Mouse (Mus musculus): ENCODE data around the gene Epn3. TPM values are rescaled to one million over a fixed set of nuclear protein-coding genes. Genes with fewer than 3 reads are reported as not detected.
A peak's percentile ranks its signal among the peaks of the same experiment; 100 is the strongest.

The Epn3 gene
- 4.5 and 4.7 TPM in 2 replicates for polyA plus RNA-seq (2016; fragmentation: Nextera tagmentation; extraction: Ambion mirVana)

DNA sequence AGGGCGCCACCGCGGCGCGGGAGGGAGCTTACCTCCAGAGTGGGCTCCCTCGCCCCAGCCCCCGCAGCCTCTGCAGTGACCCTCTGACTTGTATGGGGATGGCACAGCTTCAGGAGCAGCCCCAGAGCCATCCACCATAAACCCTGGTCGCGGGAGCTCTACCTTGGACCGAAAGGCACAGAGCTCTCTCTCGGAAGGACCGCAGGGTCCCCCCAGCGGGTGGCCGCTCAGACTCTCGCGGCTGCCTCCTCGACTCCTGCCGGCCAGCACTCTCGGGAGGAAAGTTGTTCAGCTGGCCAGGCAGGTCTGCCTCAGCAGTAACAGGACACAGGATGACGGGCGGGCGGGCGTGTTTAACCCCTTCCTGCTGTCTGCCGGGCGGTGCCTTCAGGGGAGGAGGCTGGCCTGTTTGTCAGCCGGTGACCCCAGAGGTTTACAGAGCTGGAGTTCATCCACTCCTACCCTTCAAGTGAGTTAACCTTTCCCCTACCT, at the start of gene Epn3:
Gene Epn3 (minus strand): TSS at position 314 of the 492 bp plus-strand sequence.
- H3K4me3 ChIP-seq: peak within 1 kb of the TSS; percentile 60
- H3K27me3 ChIP-seq (replicated peaks; ENCODE audit: low read depth, poor library complexity, severe bottlenecking): peaks cover 80% of the 10 kb centered on the region
- H3K9me3 ChIP-seq: no peaks in the 10 kb centered on the region
- H3K36me3 ChIP-seq (replicated peaks): no peaks in the 10 kb centered on the region
- peak; percentile 84 for DNase-seq (ENCODE audit: low spot score)
- H3K4me1 ChIP-seq: peaks cover 49% of the 10 kb centered on the region
- under 1% methylated on average over 26 of the region's 26 CpGs for WGBS
- H3K27ac ChIP-seq (replicated peaks): peak within 1 kb of the TSS; percentile 81

DNA sequence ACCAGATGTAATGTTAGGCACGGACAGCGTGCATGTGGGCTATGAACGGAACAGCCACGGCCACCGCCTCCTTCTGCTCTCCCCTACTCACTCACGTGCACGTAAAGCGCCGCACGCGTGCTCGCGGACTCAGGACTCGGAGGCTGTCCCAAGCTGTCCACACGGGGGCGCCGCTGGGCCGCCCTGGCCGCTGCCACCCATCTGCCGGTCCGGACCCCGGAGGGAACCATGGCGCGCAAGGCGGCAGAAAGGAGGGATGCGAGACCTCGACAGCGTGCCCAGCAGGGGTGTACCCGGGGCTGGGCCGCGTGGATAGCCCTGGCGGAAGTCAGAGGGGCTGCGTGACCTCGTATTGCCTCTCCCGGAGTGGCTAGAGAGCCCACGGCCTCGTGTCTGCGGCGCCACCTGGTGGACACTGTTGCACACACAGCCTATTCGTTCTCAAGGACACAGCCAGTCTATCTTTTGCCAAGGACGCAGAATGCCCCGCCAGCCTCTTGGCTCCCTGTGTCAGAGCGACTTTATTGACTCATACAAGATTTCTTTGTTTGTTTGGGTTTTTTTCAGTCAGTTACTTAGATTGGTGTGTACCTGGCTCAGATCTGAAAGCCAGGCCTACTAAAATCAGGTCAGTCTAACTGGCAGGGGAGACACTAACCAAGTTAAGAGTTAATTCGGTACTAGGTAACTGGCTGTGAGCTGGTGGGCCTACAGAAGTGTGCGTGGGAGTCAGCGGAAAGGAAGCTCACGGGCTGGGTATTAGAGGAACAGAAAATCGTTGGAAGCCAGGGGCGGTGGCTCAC, 49.3 kb upstream of the Epn3 start, which contains the start of gene Rsad1:
Gene Rsad1 (minus strand): TSS at position 368 of the 803 bp plus-strand sequence.
- 4% methylated on average over 49 of the region's 49 CpGs for WGBS
- peak within 1 kb of the TSS; percentile 93 for H3K27ac ChIP-seq (replicated peaks)
- H3K36me3 ChIP-seq (replicated peaks): no peaks in the 10 kb centered on the region
- peak; percentile 92 for DNase-seq (ENCODE audit: low spot score)
- no peaks in the 10 kb centered on the region for H3K9me3 ChIP-seq
- H3K27me3 ChIP-seq (replicated peaks; ENCODE audit: low read depth, poor library complexity, severe bottlenecking): no peaks in the 10 kb centered on the region
- H3K4me3 ChIP-seq: peak within 1 kb of the TSS; percentile 78
- H3K4me1 ChIP-seq: peaks cover 23% of the 10 kb centered on the region

DNA sequence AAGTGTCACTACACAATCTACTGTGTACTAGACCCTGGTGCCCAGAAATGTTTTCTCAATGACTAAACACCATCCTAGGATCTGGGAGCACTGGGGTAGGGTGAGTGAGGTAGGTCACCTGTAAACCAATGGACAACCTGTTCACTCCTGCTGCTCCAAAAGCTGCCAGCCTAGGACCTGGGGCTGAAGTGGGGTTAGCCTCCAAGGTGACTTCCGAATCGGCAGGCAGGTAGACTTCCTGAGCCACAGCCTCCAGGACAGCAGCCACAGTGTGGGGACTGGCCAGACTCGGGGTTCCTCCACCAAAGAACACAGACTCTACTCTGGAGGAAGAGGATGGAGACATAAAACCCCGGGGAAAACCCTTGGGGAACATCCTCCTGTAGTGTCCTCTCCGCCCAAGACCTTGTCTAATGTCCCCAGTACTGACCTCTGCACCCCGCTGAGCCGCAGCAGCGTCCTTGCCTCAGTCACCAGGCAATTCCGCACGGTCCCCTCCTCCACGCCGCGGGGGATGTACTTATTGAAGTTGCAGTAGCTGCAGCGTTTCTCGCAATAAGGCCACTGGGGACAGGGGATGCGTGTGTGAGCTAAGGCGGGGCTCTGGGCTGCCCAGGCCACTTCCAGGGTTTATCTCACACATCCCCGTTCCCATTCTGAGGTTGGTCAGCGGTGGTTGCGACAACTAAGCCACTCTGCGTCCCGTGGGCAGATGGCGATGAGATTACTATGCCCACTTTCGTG, 48.4 kb upstream of the Epn3 start:
- Histone ChIP-seq H3K9me3 (no peaks in the 10 kb centered on the region), H3K27ac (replicated peaks) (peak overlapping the region; percentile 93), H3K27me3 (replicated peaks; ENCODE audit: low read depth, poor library complexity, severe bottlenecking) (no peaks in the 10 kb centered on the region), H3K4me1 (peaks cover 27% of the 10 kb centered on the region), H3K4me3 (peak overlapping the region; percentile 78), H3K36me3 (replicated peaks) (peaks cover 2% of the 10 kb centered on the region; the same call in 1 of the 2 replicates)
- WGBS: 15% methylated on average over 24 of the region's 24 CpGs
- peak; percentile 41 for DNase-seq (ENCODE audit: low spot score)

DNA sequence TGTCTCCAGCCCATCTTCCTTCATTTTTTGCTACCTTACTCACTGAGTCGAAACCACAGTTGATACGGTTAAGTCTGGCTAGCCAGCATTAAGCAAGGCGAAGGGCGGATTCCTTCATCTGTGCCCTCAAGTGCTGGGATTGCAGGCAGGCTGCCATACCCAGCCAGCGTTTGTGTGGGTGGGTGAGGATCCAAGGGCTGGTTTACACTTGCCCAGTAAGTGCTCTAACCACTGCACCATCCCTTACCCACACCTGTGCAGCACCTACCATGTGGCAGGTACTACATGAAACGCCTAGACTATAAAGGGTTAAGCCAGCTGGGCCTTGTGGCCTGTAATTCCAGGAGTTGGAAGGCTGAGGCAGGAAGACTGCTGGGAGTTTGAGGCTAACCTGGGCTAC, 47.5 kb upstream of the Epn3 start:
- H3K36me3 ChIP-seq (replicated peaks): peaks cover 12% of the 10 kb centered on the region
- H3K4me1 ChIP-seq: peaks cover 27% of the 10 kb centered on the region
- no peak for DNase-seq (ENCODE audit: low spot score)
- H3K4me3 ChIP-seq: no peak overlapping the region
- no peaks in the 10 kb centered on the region for H3K9me3 ChIP-seq
- WGBS: 90% methylated on average over 6 of the region's 6 CpGs
- H3K27ac ChIP-seq (replicated peaks): no peak overlapping the region
- H3K27me3 ChIP-seq (replicated peaks; ENCODE audit: low read depth, poor library complexity, severe bottlenecking): no peaks in the 10 kb centered on the region

DNA sequence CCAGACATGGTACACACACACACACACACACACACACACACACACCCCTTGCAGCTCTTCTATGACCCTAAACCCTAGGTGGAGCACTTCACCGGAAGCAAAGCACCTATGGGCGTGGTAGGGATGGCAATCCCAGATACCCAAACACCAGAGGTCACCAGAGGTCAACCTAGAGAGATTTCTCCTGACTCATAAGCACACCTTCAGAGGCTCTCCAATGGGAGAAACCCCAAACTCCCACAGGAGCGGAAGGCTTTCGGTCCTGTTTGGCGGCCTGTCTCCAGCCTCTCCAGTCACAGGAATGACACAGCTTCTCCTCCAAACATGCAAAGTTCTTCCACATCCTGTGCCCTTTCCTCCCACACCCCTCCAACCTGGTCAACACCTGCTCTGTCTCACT, 46.6 kb upstream of the Epn3 start:
- peaks cover 17% of the 10 kb centered on the region for H3K36me3 ChIP-seq (replicated peaks)
- H3K4me3 ChIP-seq: no peak overlapping the region
- H3K27me3 ChIP-seq (replicated peaks; ENCODE audit: low read depth, poor library complexity, severe bottlenecking): no peaks in the 10 kb centered on the region
- H3K27ac ChIP-seq (replicated peaks): no peak overlapping the region
- H3K9me3 ChIP-seq: no peaks in the 10 kb centered on the region
- WGBS: 95% methylated on average over 5 of the region's 5 CpGs
- DNase-seq (ENCODE audit: low spot score): no peak
- peaks cover 27% of the 10 kb centered on the region for H3K4me1 ChIP-seq

DNA sequence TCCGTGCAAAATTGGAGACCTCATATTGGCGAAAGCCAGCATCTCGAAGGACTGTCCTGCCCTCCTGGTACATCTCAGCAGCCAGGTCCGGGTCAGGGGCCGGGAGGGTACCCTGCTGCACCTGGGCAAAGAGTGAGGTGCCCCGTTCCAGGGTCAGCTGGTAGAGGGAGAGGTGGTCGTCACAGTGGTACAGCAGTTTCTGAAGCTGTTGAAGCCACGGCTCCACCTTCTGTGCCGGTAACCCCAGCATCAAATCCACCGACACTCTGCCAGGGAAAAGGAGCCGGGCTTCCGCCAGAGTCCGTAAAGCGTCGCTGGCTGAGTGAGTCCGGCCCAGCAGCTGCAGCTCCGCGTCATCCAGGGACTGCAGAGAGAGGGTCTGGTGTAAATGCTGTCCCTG, 44.6 kb upstream of the Epn3 start:
- peak; percentile 41 for DNase-seq (ENCODE audit: low spot score)
- no peaks in the 10 kb centered on the region for H3K27me3 ChIP-seq (replicated peaks; ENCODE audit: low read depth, poor library complexity, severe bottlenecking)
- peak overlapping the region; percentile 34 for H3K4me3 ChIP-seq
- H3K27ac ChIP-seq (replicated peaks): no peak overlapping the region
- 52% methylated on average over 18 of the region's 18 CpGs for WGBS
- peaks cover 26% of the 10 kb centered on the region for H3K4me1 ChIP-seq
- peaks cover 17% of the 10 kb centered on the region for H3K36me3 ChIP-seq (replicated peaks)
- H3K9me3 ChIP-seq: no peaks in the 10 kb centered on the region

DNA sequence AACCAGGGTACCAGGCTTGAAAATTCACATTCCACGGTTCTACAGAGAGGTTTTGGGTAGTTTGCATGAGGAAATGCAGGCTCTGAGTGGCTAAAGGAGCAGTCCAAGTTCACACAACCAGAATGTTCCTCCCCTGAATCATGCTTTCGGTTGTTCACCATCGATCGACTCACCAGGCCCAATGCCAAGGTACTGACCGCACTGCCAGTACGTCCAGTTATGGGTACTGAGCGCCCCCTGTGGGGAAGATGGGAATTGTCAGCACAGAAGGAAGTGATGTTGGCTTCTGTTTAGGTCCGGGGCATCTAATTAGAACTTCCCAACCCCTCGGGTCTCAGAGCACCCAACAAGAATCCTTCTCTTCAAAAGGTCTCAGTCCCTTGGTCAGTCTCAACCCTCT, 44.2 kb upstream of the Epn3 start:
- H3K4me1 ChIP-seq: peaks cover 26% of the 10 kb centered on the region
- 41% methylated on average over 9 of the region's 9 CpGs for WGBS
- peak; percentile 75 for DNase-seq (ENCODE audit: low spot score)
- no peak overlapping the region for H3K27ac ChIP-seq (replicated peaks)
- peaks cover 17% of the 10 kb centered on the region for H3K36me3 ChIP-seq (replicated peaks)
- H3K9me3 ChIP-seq: no peaks in the 10 kb centered on the region
- H3K4me3 ChIP-seq: peak overlapping the region; percentile 34
- no peaks in the 10 kb centered on the region for H3K27me3 ChIP-seq (replicated peaks; ENCODE audit: low read depth, poor library complexity, severe bottlenecking)

DNA sequence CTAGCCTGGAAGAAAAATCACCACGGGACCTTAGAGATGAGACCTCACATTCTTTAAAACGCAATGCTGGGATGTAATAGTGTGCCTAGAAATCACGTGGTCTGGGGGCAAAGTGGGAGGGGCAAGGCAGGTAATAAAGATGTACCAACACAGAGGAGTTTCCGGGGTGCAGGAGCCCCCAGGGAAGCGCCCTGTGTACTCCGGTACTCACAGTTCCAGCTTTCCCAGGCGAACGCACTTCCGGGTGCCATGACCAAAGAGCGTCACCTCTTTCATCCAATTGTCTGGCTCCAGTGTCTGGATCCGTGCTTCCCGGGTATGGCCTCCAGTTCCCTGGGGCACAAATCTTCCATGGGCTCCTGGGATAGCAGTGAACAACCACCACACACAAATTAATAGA, 43.6 kb upstream of the Epn3 start:
- 84% methylated on average over 12 of the region's 12 CpGs for WGBS
- H3K4me1 ChIP-seq: peaks cover 23% of the 10 kb centered on the region
- H3K4me3 ChIP-seq: no peak overlapping the region
- H3K27ac ChIP-seq (replicated peaks): no peak overlapping the region
- DNase-seq (ENCODE audit: low spot score): no peak
- no peaks in the 10 kb centered on the region for H3K27me3 ChIP-seq (replicated peaks; ENCODE audit: low read depth, poor library complexity, severe bottlenecking)
- peaks cover 17% of the 10 kb centered on the region for H3K36me3 ChIP-seq (replicated peaks)
- no peaks in the 10 kb centered on the region for H3K9me3 ChIP-seq

DNA sequence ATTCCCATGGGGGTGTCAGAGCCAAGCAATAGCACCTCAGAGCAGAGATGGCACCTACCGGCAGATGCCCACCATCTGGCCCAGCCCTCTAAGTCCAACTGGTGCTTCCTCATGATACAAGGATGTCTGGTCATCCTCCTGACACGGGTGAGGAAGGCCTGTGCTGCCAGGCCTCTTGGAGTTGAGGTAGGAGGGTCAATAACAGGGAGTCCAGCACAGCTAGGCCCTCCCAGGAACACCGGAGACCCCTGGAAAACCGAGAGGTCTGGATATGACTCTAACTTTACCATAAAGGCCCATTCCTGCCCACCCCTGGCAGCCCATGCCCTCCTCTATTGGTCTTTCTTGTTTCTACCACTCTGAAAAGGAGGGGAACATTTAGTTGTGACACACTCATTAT, 42.6 kb upstream of the Epn3 start:
- H3K36me3 ChIP-seq (replicated peaks): peaks cover 17% of the 10 kb centered on the region
- 85% methylated on average over 4 of the region's 4 CpGs for WGBS
- DNase-seq (ENCODE audit: low spot score): no peak
- no peak overlapping the region for H3K4me3 ChIP-seq
- H3K27me3 ChIP-seq (replicated peaks; ENCODE audit: low read depth, poor library complexity, severe bottlenecking): no peaks in the 10 kb centered on the region
- no peak overlapping the region for H3K27ac ChIP-seq (replicated peaks)
- H3K4me1 ChIP-seq: peaks cover 19% of the 10 kb centered on the region
- H3K9me3 ChIP-seq: no peaks in the 10 kb centered on the region

DNA sequence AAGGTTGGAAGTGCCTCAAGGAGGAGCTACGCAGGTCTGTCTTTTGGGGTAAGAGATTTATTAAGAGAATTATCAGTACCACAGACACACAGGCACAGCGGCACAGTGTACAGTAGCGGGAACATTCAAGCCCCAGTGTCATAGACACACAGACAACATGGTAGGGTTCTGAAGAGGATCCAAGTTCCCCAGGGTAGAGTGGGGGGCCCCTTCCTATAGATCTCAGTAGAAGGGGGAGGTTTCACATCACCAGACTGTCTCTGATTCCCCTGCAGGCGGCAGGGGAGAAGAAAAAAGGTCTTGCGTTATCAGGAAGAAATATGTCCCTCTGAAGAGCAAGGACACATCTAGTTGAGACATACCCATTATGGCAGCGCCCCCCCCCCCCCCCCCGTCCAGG, 40.0 kb upstream of the Epn3 start:
- WGBS: 81% methylated on average over 7 of the region's 7 CpGs
- no peak for DNase-seq (ENCODE audit: low spot score)
- H3K4me1 ChIP-seq: peaks cover 18% of the 10 kb centered on the region
- H3K4me3 ChIP-seq: no peak overlapping the region
- H3K36me3 ChIP-seq (replicated peaks): peaks cover 17% of the 10 kb centered on the region
- no peak overlapping the region for H3K27ac ChIP-seq (replicated peaks)
- no peaks in the 10 kb centered on the region for H3K9me3 ChIP-seq
- H3K27me3 ChIP-seq (replicated peaks; ENCODE audit: low read depth, poor library complexity, severe bottlenecking): no peaks in the 10 kb centered on the region

DNA sequence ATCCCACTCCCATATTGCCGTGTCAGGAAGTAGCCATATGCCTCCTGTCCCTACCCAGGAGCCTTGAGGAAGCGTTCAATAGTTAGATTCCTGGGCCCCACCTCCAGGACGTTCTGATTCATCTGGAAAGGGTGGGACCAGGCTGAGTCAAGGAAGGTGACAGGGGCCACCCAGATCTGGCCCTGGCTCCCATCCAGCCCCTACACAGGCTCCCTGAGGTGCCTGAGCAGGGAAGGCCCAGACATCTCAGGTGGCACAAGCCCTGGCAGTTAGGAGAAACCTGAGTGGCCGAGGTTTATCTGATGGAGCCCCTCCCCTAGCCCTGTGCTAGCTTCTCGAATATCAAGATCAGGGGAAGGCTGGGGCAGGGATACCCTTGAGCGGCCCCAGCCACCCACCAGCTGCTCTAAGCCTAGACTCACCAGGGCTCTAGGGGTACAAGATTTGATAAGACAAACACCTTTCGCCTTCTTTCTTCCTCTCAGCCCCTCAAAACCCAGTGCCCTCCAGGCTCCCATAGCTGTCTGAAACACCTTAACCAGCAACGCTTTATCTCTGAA, 39.0 kb upstream of the Epn3 start:
- Histone ChIP-seq H3K9me3 (no peaks in the 10 kb centered on the region), H3K4me3 (no peak overlapping the region), H3K27me3 (replicated peaks; ENCODE audit: low read depth, poor library complexity, severe bottlenecking) (no peaks in the 10 kb centered on the region), H3K36me3 (replicated peaks) (peaks cover 17% of the 10 kb centered on the region), H3K4me1 (peaks cover 8% of the 10 kb centered on the region), H3K27ac (replicated peaks) (no peak overlapping the region)
- DNase-seq (ENCODE audit: low spot score): no peak
- WGBS: 61% methylated on average over 8 of the region's 8 CpGs

DNA sequence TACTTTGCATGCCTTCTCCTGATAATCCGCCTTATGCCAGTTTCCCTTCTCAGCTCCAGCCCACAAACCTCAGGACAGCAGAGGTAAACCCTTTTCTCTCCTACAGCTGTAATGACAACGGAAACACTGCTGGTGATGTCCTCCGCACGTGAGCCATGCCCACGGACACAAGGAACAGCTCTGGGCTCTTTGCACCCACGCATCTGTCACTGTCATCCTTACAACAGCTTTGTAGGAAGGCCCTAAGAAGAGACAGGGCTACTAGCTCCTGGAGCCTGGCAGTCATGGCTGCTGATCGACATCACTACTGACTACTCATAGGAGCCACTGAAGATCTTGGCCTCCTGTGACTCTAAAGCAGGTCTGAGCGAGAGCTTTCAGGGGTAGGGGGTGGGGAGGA, 33.4 kb upstream of the Epn3 start:
- Histone ChIP-seq H3K27me3 (replicated peaks; ENCODE audit: low read depth, poor library complexity, severe bottlenecking) (no peaks in the 10 kb centered on the region), H3K9me3 (no peaks in the 10 kb centered on the region), H3K27ac (replicated peaks) (no peak overlapping the region), H3K4me1 (peaks cover 6% of the 10 kb centered on the region), H3K36me3 (replicated peaks) (no peaks in the 10 kb centered on the region), H3K4me3 (no peak overlapping the region)
- no peak for DNase-seq (ENCODE audit: low spot score)
- 81% methylated on average over 8 of the region's 8 CpGs for WGBS
